Mouse (Mus musculus) ovary, postnatal 10 days (tissue): Measurements from ENCODE around the gene Padi3.

ENCODE experiments used
- DNase-seq: peaks from one replicate; pipeline ENCODE4 v3.0.0; 2022; ENCODE audit warnings: low spot score

The Padi3 gene

DNA sequence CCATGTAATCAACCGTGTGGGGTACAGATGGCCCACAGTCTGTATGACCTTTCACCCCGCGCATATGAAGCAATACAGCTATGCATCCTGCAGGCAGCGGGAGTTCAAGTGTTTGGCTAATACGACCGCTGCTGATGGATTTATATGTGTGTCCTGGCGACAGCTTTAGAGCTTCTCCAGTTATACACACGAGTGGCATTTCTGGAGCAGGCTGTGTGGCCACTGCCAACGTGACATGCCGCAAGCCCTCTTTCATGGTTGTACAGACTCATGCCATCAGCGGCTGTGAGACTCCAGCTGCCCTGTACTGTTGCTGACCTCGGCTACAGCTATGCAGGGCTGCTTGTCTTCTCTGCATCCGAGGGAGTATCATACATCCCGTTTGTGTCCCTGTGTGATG lies 29.9 kb downstream of the Padi3 start:
- no peak for DNase-seq

DNA sequence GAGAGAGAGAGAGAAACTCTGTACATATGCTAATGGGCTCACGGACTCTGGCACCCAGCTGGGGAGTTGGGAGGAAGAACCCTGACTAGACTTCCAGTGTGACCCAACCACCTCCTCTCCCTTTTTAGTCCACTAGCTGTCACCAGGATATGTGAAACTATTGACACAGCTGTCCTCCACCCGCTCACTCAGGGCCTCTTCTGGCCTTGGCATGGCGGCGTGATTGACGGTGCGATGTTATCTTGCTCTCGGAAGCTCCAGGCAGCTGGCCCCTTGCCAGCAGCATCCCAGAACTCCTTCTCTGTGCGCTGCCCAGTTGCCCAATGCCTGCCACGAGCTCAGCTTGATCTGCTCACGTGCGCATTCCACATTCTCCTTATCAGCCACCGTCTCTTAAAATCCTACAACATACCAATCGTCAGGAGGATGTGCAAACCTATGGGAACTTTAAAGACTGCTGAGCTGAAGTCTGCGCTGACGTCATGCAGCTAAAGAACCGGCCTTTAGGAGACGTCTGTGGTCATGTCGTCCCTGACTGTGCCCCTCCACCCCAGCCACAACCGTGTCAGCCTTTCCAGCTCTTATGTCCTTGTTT lies 30.5 kb downstream of the Padi3 start:
- no peak for DNase-seq

DNA sequence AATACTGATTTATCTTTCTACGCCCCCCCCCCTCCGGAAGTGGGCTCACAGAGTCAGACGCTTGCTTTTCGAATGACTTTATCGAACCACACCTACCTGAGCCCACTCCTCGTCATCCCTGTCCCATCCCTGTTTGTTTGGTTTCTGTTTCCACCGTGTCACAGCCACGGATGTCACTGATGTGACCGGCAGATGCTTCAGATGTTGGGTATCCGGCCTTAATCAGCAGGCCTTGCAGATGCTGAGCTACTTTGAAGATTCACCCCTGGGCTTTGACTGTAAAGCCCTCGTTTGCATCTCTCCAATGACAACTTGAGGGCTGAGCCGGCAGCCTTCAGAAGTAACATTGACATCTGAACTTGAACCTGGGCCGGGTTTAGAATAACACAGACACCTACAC lies 33.8 kb downstream of the Padi3 start:
- no peak for DNase-seq

DNA sequence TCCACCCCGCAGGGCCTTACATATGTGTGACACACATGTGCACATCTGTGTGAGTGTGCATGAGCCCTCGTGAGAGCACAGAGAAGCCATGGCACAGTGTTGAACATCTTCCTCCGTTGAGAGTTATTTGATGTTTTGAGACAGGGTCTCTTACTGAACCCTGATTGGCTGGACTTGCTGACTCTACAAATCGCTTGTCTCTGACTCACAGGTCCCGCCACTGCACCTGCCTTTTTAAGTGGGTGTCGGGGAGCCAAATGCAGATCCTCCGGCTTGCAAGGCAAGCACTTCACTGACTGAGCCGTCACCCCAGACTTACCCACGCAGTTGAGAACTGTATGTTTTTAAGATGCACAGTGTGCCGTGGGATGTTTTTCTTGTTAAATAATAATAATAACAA lies 34.6 kb downstream of the Padi3 start:
- DNase-seq = no peak

DNA sequence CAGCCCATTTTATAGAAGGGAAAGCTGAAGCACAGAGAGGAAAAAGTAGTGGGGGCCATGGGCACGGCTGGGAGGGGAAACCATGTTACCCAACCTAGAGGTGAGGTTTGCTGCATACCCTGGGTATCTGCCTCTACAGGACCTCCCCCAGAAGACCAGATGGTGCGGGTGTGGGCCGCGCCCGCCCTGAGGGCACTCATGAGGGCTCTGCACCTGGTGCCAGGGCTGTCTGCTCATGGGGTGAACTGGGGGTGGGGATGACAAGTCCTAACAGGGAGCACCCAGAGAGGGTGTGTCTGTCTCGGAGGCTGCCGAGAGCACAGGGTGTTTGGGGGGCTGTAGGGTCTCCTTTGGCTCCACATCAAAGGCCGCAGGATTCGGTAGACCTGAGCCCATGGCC lies 35.6 kb downstream of the Padi3 start:
- no peak for DNase-seq

DNA sequence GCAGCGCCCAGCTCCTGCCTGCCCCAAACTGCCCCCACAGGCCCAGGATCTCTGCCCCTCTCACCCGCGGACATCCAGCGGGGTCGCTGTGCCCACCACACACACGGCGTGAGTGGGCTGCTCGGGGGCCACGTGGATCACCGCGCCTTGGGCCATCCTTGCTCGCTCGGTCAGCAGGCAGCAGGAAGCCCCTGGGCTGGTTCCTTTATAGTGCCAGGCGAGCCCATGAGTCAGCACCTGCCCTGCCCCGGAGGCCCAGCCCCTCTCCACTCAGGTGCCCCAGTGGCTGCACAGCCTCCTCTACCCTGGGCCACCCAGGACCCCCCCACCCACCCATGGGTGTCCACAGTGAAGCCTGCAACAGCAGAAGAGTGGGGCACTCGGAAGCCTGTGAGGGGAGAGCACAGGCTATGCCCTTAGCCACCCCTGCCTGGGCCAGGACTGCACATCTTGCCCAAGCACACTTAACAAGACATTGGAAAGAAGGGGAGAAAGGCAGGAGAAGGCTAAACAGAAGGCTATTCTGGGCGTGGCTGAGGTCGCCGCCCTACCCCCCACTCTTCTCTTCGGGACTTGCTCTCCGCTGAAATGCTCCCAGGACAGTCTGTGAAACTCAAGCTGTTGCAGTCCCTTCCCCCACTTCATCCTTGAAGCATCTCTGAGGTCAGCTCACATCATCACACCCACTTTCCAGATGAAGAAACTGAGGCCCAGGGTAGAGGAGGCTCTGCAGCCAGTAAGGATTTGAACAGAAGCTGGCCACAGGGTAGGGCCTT lies 36.2 kb downstream of the Padi3 start, which contains the start of gene Padi4:
Padi4 (minus strand) TSS at position 212 of the 776 bp plus-strand sequence.
- no peak for DNase-seq

DNA sequence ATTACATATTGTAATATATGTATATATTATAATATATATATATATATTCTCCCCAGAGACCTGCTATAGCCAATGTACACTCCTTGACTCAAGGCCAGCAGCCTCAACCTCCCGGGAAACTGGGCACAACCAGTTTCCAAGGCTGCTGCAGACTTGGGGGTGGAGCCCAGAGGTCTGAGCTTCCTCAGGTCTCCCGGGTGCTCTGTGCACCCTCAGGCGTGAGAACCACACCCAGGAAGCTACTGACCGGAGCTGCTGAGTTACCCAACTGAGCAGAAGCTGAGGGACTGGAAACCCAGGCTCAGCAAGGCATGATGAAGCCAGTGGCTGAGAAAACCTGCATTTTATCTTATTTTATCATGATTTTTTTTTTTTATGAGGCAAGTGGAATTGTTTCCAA lies 39.4 kb downstream of the Padi3 start:
- DNase-seq = no peak

DNA sequence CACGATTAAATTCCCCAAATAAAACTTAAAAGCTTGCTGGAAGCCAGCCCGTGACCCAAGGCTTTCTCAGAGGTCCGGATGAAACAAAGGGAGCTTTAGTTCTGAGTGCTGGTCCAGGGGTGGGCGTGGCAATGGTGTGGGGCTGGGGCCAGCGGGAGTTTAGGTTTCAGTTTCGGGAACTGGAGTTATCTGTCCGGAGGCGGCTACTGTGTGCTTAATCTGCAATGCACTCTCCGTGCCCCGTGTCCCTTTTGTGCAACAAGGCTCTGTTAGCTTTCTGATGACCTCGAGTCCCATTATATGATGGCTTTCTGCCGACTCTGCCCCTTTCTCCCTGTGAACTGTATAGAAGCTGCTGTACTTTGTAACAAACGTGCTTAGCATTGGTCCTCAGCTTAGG lies 40.0 kb downstream of the Padi3 start:
- DNase-seq = no peak

DNA sequence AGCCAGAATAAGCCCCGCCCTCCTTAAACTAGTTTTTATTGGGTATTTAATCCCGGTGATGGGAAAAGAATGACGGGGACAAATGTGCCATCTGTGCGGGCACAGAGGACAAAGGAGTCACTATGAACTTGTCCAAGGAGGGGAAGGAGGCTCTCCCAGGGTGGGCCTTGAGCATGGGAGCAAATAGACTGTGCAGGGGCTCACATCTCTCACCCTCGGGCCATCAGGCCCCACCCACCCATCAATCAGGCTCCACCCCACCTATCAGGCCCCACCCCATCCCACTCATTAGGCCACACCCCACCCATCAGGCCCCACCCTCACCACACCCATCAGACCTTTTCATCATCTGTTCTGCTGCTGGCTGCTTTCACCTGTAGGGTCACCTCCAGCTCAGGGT lies 41.5 kb downstream of the Padi3 start:
- DNase-seq = no peak

DNA sequence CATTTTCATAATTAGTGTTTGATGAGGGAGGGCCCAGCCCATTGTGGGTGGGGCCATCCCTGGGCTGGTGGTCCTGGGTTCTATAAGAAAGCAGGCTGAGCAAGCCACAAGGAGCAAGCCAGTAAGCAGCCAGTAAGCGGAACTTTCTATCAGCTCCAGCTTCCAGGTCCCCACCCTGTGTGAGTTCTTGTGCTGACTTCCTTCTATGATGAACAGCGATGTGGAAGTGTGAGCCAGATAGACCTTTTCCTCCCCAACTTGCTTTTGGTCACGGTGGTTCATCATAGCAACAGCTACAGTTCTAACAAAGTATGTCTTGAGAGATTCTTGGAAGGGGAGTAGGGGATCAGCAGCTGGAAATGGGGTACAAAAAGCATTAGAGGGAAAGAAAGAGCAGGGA lies 44.5 kb downstream of the Padi3 start:
- no peak for DNase-seq

DNA sequence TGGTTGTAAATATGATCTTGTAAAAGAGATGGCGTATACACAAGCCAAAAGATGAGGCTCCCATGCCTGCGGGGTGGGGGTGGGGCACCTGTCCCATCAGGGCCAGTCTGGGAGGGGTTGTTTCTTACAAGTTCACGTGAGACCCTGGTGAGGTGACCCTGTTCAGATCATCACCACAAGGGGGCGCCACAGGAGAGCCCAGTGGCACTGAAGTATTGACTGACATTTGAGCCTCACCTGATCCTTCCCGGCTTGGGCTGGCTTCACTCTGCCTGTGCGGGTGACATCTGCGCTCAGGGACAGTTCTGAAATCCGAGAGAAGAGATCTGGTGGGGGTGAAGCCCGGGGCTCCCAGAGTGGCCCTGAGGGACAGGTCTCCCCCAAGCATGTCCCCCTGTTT lies 47.3 kb downstream of the Padi3 start:
- no peak for DNase-seq

DNA sequence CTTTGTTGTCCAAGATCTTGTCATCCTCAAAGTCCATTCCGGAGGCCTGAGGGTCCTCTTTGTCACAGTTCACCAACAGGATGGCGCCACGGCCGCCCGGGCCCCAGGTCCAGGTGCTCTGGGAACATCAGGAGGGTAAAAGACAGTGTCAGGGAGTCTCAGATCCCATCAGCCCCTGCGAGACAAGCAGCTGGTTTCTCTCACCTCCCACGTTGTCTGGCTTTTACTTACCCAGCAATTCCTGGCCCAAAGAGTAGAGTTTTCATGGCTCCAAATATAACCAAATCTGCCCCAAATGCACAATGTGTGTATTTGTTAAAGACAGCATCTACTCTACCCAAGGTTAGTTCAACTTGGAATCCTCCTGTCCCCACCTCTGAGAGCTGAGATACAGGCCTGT lies 48.8 kb downstream of the Padi3 start:
- DNase-seq = no peak

DNA sequence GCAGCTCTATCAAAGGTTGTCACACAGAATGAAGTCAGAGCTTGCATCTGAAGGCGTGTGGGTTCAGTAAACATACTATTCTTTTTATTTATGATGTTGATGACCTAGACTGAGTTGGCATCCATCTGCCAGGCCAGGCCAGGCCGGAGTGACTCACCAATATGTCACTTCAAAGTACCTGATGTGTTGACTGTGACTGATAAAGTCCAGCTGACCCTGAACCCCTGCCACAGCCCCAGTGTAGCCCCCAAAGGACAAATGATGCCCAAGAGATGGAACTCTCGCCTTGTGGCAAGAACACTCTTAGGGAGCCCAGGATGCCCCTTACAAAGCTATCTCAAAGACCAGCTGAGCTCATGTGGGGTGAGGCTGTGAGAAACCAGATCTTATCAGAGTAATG lies 54.6 kb downstream of the Padi3 start:
- DNase-seq = no peak

DNA sequence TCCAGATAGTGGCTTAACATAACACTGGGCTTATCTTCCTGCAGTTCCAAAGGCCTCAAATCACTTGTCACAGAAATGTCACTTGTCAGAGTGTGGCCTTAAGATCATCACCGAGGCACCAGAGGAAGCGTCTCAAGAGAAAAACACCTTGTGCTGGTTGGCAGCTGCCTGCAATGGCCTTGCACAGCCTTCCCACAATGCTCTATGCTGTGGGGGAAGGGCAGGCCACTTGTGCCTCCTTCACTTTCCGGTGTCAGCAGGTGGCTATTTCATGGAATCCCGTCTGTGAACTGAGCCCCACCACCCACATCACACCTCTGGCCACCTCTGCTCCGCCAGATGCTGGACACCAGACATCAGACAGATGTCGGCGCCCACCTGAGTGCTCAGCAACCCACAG lies 57.1 kb downstream of the Padi3 start:
- DNase-seq = no peak

DNA sequence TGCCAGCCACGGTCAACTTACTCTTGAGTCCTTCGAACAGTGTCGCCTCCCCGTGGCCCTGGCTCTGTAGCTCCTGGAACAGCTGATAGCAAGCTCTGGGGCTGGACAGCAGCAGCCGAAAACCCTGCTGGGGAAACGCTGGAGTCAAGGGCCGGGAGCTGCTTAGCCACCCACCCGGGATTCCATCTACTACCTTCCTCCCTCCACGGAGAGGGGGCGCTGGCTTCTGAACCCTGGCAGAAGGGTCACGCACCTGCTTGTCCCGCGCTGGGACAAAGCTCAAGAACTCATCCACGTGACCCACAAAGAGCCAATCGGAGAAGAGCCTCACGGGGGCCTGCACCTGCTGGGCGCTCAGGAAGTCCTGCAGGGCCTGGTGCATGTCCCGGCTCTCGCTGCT lies 60.1 kb downstream of the Padi3 start:
- DNase-seq = no peak

DNA sequence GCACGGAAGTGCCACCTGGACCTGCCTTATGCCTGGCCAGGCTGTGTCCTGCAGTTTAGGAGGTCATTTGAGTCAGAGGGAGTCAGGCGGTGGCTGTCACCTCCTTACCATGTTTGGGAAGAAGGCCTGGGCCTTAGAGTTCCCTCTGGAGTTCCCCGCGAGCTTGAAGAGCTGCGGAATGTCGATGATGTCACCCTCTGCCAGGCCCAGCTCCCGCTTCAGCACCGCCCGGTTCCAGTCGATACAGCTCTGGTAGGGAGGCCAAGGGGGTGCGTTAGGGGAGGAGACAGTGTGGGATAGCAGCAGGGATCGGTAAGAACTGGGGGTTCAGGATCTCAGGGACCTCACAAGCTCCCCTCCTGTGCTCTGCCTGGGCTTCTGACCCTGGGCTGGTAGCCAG lies 62.5 kb downstream of the Padi3 start:
- DNase-seq = no peak

DNA sequence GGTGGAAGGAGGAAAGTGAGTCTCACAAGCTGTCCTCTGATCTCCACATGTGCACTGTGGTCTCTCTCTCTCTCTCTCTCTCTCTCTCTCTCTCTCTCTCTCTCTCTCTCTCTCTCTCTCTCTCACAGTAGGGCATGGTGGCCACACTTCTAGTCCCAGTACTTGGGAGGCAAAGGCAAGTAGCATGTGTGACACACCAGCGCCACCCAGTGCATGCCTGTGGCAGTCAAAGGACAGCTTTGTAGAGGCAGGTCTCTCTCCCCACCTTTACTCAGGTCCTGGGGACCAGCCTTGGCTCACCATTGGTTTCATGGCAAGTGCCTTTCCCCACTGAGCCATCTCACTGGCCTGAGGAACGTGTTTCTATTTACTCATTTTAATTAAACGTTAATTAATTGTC lies 65.8 kb downstream of the Padi3 start:
- no peak for DNase-seq

DNA sequence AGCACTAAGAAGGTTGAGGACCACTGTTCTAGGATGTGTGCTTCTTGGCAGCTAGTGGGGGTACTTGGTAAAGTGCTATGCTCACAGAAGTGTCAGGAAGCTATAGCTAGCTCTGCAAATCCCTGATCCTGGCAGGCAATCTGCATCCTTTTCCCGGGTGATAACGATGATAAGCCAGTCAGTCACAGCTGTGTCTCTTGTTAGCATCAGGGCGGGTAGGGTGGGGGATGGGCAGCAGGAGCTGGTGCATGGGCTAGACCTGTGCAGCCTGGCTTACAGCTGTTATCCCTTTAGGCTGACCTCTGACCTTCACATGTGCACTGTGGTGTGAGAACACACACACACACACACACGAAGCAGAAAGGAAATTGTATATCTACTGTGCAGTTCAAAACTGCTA lies 67.4 kb downstream of the Padi3 start:
- no peak for DNase-seq

DNA sequence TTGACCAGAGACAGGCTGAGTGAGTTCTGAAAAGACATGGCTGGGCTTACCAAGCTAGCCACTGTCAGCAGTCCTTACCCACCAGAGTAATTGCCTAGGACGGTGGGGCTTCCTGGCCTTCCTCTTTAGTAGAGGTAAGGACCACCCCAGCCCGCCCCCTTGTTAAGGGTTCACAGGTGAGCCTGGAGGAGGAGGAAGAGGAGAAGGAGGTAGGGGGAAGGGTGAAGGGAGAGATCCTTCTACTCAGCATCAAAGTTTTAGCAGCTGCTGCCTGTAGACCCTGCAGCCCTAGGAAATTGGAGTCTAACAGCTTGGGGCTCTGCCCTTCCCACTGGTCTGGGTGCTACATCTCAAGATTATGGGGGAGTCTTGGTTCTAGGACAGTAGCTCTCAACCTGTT lies 67.9 kb downstream of the Padi3 start, which contains the start of gene Padi6:
Padi6 (minus strand) TSS at position 101 of the 400 bp plus-strand sequence.
- no peak for DNase-seq

DNA sequence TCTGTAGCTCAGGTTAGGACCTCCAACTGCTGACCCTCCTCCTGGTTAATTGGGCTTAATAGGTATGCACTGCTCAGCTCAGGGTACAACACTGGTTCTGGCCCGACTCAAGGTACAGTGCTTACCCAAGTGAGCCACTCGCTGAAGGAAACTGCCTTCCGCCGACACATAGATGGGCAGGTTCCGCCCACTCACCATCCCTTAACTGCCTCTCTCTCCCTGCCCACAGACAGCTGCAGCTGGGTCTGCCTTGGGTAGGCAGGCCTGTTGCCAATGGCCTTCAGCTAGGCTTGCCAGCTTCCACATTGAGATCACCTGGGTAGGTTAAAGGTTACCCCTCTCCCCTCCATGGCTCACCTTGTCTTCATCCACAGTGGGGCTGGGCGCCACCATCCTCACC lies 69.0 kb downstream of the Padi3 start:
- DNase-seq = no peak

DNA sequence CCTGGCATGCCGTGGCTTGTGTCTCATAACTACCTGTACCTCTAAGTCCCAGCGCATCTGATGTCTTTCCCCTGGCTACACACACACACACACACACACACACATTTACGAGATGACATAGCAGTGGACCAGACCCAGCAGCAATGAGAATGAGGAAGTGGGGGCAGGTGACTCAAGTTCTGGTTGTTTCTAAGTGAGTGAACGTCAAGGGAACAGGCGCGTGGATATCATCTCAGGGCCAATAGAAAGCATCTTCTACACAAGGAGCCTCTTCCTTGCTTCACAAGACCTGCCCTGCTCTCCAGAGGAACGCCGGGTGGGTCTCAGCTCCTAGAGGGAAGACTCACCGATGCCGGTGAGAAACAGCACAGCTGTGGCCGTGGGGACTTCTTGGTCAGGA lies 69.8 kb downstream of the Padi3 start:
- DNase-seq = no peak
